Mouse (Mus musculus) ES-Bruce4 (cell line): ENCODE results near the gene 1700001P01Rik.

ENCODE experiments used
- CTCF ChIP-seq: IDR thresholded peaks from one replicate; pipeline ENCODE4 v1.8.1; 2011; ENCODE audit warnings: low read depth, low read length
- POLR2A ChIP-seq: IDR thresholded peaks from one replicate; pipeline ENCODE4 v1.8.1; 2011; ENCODE audit warnings: low read length; ENCODE audit not compliant: insufficient read depth

GRCm38 (mm10) chr11:97813746-97814515 lies 38.2 kb upstream of the 1700001P01Rik start:
- TF ChIP-seq POLR2A, result no peak
- no peak for TF ChIP-seq CTCF
